Mouse (Mus musculus) stomach, postnatal 0 days (tissue): ENCODE data around the gene Spint1.
A peak's percentile ranks its signal among the peaks of the same experiment; 100 is the strongest.

ENCODE experiments used
- CTCF ChIP-seq: IDR thresholded peaks from 2 replicates; pipeline ENCODE4 v1.5.1; 2016; ENCODE audit warnings: antibody characterized with exemption, low read depth, mild to moderate bottlenecking, moderate library complexity
- EP300 ChIP-seq: optimal IDR thresholded peaks from 2 replicates; pipeline ENCODE3; 2016; ENCODE audit warnings: antibody characterized with exemption

DNA sequence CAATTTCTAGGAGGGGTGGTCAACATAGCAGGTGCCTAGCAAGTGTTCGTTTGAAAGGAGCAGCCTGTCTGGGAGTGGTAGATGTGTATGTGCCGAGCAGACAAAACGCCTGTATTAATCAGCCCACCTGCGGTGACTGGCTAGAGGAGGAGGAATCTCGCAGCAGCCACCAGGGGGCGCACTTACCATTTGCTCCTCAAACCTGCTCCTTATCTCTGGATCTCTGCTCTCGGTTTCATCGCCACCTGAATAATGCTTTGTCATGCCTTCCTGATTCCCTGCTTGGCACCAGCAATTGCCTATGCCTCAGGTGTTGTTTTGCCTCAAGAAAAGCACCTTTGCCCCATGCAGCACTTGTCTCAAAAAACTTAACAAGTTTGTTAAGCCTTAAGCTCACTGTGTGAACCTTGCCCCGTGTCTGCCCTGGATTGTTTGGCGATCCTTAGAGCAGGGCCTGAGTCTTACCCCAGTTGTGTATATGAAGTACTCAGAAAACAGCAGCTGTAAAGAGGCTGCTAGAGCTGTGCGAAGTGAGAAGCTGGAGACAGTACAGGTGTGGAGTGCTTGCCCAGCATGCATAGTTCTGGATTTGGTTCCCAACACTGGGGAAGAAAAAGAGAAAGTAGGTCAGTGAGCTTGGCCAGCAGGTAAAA, 13.8 kb downstream of the Spint1 start:
- peak; percentile 96 for TF ChIP-seq CTCF
- TF ChIP-seq EP300 = no peak
